Mouse (Mus musculus): Measurements from ENCODE around the gene Gpd1l. TPM values are rescaled to one million over a fixed set of nuclear protein-coding genes. Genes with fewer than 3 reads are reported as not detected.

Gpd1l gene
- polyA plus RNA-seq, 1 experiment from 2014 or later = 10.6 TPM

DNA sequence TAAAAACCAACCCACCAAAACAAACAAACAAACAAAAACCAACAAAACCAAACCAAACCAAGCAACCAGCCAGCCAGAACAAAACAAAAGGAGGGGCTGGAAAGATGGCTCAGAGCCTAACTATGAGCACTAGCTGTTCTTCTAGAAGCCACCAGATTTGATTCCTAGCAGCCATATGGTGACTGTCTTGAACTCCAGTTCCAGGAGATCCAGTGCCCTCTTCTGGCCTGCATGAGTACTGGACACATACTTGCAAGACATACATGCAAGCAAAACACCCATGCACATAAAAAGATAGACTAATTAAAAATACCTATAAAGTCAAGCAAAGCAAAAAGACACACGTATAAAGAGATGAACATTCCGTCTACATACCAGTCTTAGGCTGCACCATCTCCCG is 46.1 kb downstream of the Gpd1l start:
- H3K27ac ChIP-seq (ENCODE audit: low read depth, low read length) = no peak overlapping the region
- no peak overlapping the region for H3K4me3 ChIP-seq (ENCODE audit: low read depth, low read length)
- H3K36me3 ChIP-seq (ENCODE audit: control insufficient read depth, insufficient read depth, low read length) = no peaks in the 10 kb centered on the region
- 85% methylated on average over 3 of the region's 3 CpGs for WGBS
- no peaks in the 10 kb centered on the region for H3K4me1 ChIP-seq (ENCODE audit: control insufficient read depth, insufficient read depth, low read length)
- no peak overlapping the region for H3K9ac ChIP-seq (ENCODE audit: low read length)
- no peaks in the 10 kb centered on the region for H3K9me3 ChIP-seq (replicated peaks; ENCODE audit: control insufficient read depth, low read length)
- ATAC-seq (no peak), DNase-seq (ENCODE audit: low spot score) (peak; percentile 67)
- H3K27me3 ChIP-seq (replicated peaks; ENCODE audit: control insufficient read depth, insufficient read depth, low read length) = no peaks in the 10 kb centered on the region
- no peak overlapping the region for H3K4me2 ChIP-seq (ENCODE audit: low read length)

DNA sequence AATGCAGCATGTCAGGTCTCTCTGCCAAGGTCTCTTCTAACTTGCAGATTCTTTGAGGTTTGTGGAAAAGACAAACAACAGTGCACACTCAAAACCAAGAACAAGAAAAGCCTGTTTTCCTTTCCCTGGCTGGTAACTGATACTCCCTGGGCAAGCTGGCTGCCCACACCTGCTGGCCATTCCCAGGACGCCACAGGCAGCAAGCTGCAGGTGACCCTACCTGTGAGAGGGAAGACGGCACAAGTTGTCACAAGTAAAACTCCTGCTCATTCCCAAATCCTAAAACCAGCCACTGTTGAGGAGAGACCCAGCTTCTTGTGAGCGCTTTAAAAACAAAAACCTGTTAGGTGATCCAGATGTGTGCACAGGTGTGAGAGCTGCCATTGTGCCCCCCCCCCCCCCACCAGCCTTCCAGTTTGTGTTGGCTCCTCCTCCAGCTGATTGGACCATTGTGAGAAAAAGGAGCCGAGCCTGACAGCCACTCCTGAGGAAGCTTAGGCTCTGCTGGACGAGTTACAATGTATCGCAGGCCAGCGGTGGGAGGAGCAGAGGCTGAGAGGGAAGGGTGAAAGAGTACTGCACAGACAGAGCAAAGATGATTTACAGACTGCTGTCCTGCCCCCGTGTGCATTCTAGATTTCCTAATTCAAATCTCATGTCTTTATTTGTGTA is 47.7 kb downstream of the Gpd1l start:
- Histone ChIP-seq H3K4me3 (ENCODE audit: low read depth, low read length) (no peak overlapping the region), H3K27me3 (replicated peaks; ENCODE audit: control insufficient read depth, insufficient read depth, low read length) (no peaks in the 10 kb centered on the region), H3K4me2 (ENCODE audit: low read length) (no peak overlapping the region), H3K9ac (ENCODE audit: low read length) (no peak overlapping the region), H3K36me3 (ENCODE audit: control insufficient read depth, insufficient read depth, low read length) (no peaks in the 10 kb centered on the region), H3K4me1 (ENCODE audit: control insufficient read depth, insufficient read depth, low read length) (no peaks in the 10 kb centered on the region), H3K27ac (ENCODE audit: low read depth, low read length) (no peak overlapping the region), H3K9me3 (replicated peaks; ENCODE audit: control insufficient read depth, low read length) (no peaks in the 10 kb centered on the region)
- DNase-seq (ENCODE audit: low spot score) (no peak), ATAC-seq (no peak)
- WGBS = 23% methylated on average over 8 of the region's 8 CpGs

- H3K27ac ChIP-seq (ENCODE audit: low read depth, low read length) = no peak overlapping the region
- no peaks in the 10 kb centered on the region for H3K27me3 ChIP-seq (replicated peaks; ENCODE audit: control insufficient read depth, insufficient read depth, low read length)
- H3K4me3 ChIP-seq (ENCODE audit: low read depth, low read length) = no peak overlapping the region
- H3K36me3 ChIP-seq (ENCODE audit: control insufficient read depth, insufficient read depth, low read length) = no peaks in the 10 kb centered on the region
- DNase-seq (ENCODE audit: low spot score) (no peak), ATAC-seq (no peak)
- no peaks in the 10 kb centered on the region for H3K9me3 ChIP-seq (replicated peaks; ENCODE audit: control insufficient read depth, low read length)
- WGBS = 85% methylated on average over 4 of the region's 4 CpGs
- no peaks in the 10 kb centered on the region for H3K4me1 ChIP-seq (ENCODE audit: control insufficient read depth, insufficient read depth, low read length)
- no peak overlapping the region for H3K4me2 ChIP-seq (ENCODE audit: low read length)
- H3K9ac ChIP-seq (ENCODE audit: low read length) = no peak overlapping the region
These were observed 48.2 kb downstream of the Gpd1l start for GRCm38 (mm10) chr9:114885564-114885963.

DNA sequence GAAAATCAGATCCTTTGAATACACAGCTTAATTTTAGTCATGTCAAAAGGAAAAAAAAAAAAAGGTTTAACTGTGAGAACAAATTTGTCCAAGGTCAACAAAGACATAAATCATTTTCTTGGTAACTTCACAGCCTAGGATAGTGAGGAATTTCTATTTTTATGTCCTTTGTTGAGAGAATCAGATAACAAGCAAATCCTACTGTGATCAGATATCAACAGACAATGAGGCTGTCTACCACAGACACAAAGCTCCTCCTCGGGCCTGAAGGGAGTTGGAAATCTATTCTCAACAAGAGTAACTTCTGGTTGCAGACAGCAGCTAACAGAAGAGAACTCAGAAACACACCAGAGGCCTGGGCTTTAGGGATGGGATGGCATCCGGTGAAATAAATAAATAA is 51.8 kb downstream of the Gpd1l start:
- no peak for ATAC-seq
- DNase-seq (ENCODE audit: low spot score) = no peak
- no peaks in the 10 kb centered on the region for H3K4me1 ChIP-seq (ENCODE audit: control insufficient read depth, insufficient read depth, low read length)
- no peak overlapping the region for H3K4me2 ChIP-seq (ENCODE audit: low read length)
- H3K27ac ChIP-seq (ENCODE audit: low read depth, low read length) = no peak overlapping the region
- no peaks in the 10 kb centered on the region for H3K9me3 ChIP-seq (replicated peaks; ENCODE audit: control insufficient read depth, low read length)
- 80% methylated on average over 2 of the region's 2 CpGs for WGBS
- no peak overlapping the region for H3K9ac ChIP-seq (ENCODE audit: low read length)
- H3K36me3 ChIP-seq (ENCODE audit: control insufficient read depth, insufficient read depth, low read length) = no peaks in the 10 kb centered on the region
- H3K27me3 ChIP-seq (replicated peaks; ENCODE audit: control insufficient read depth, insufficient read depth, low read length) = no peaks in the 10 kb centered on the region
- H3K4me3 ChIP-seq (ENCODE audit: low read depth, low read length) = no peak overlapping the region

GRCm38 (mm10) chr9:114855327-114855726 is 78.5 kb downstream of the Gpd1l start:
- ATAC-seq = no peak
- Histone ChIP-seq H3K4me3 (ENCODE audit: low read depth, low read length) (no peak overlapping the region), H3K36me3 (ENCODE audit: control insufficient read depth, insufficient read depth, low read length) (no peaks in the 10 kb centered on the region), H3K4me1 (ENCODE audit: control insufficient read depth, insufficient read depth, low read length) (peaks cover 3% of the 10 kb centered on the region; the same call in 1 of the 2 replicates), H3K27ac (ENCODE audit: low read depth, low read length) (no peak overlapping the region), H3K4me2 (ENCODE audit: low read length) (no peak overlapping the region), H3K27me3 (replicated peaks; ENCODE audit: control insufficient read depth, insufficient read depth, low read length) (no peaks in the 10 kb centered on the region), H3K9ac (ENCODE audit: low read length) (no peak overlapping the region), H3K9me3 (replicated peaks; ENCODE audit: control insufficient read depth, low read length) (no peaks in the 10 kb centered on the region)
- WGBS = 71% methylated on average over 11 of the region's 11 CpGs
- DNase-seq (ENCODE audit: low spot score) = no peak

- Histone ChIP-seq H3K4me3 (ENCODE audit: low read depth, low read length) (no peak overlapping the region), H3K27me3 (replicated peaks; ENCODE audit: control insufficient read depth, insufficient read depth, low read length) (no peaks in the 10 kb centered on the region), H3K27ac (ENCODE audit: low read depth, low read length) (no peak overlapping the region), H3K9me3 (replicated peaks; ENCODE audit: control insufficient read depth, low read length) (no peaks in the 10 kb centered on the region), H3K9ac (ENCODE audit: low read length) (no peak overlapping the region), H3K4me1 (ENCODE audit: control insufficient read depth, insufficient read depth, low read length) (peaks cover 3% of the 10 kb centered on the region; the same call in 1 of the 2 replicates), H3K4me2 (ENCODE audit: low read length) (no peak overlapping the region), H3K36me3 (ENCODE audit: control insufficient read depth, insufficient read depth, low read length) (no peaks in the 10 kb centered on the region)
- peak; percentile 89 for ATAC-seq
- WGBS = 60% methylated on average over 9 of the region's 9 CpGs
- DNase-seq (ENCODE audit: low spot score) = peak; percentile 78
These were observed 79.1 kb downstream of the Gpd1l start for GRCm38 (mm10) chr9:114854686-114855085.

GRCm38 (mm10) chr9:114853336-114853735 is 80.5 kb downstream of the Gpd1l start:
- Histone ChIP-seq H3K4me2 (ENCODE audit: low read length) (no peak overlapping the region), H3K4me3 (ENCODE audit: low read depth, low read length) (no peak overlapping the region), H3K36me3 (ENCODE audit: control insufficient read depth, insufficient read depth, low read length) (no peaks in the 10 kb centered on the region), H3K9me3 (replicated peaks; ENCODE audit: control insufficient read depth, low read length) (no peaks in the 10 kb centered on the region), H3K27me3 (replicated peaks; ENCODE audit: control insufficient read depth, insufficient read depth, low read length) (no peaks in the 10 kb centered on the region), H3K9ac (ENCODE audit: low read length) (no peak overlapping the region), H3K4me1 (ENCODE audit: control insufficient read depth, insufficient read depth, low read length) (peaks cover 3% of the 10 kb centered on the region; the same call in 1 of the 2 replicates), H3K27ac (ENCODE audit: low read depth, low read length) (no peak overlapping the region)
- ATAC-seq (no peak), DNase-seq (ENCODE audit: low spot score) (peak; percentile 20)
- 71% methylated on average over 15 of the region's 15 CpGs for whole genome bisulfite sequencing

DNA sequence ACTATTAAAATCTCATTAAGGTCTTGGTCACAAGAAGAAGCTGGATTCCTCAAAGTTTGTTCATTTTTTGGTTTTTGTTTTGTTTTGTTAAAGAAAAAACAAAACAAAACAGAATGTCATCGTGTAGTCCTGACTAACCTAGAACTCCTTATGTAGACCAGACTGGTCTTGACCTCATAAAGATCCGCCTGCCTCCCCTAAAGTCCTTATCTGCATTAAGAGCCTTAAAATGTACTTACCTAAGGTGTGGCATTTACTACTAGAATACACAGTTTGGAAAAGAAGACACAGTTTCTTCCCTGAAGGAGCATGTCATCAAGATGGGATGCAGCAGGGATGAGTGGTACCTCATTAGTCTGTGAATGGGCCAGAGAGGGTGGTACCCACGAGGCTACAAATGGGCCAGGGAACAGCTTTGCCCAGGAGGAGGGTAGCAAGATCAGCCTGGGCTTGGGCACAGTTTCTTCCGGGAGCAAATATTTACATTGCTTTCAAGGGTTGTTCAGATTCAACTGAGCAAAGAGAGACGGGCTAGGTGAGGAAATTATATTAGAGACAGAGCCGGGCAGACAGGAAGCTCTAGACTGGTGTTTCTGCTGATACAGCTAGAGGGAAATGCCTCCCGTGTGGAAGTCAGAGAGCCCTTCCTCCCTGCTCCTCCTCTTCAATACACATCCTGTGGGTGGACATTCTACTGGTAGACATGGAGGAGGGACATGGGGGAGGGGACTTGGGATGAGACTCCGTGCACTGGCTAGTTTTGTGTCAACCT is 82.2 kb downstream of the Gpd1l start:
- WGBS = 80% methylated on average over 8 of the region's 8 CpGs
- Histone ChIP-seq H3K4me2 (ENCODE audit: low read length) (no peak overlapping the region), H3K4me1 (ENCODE audit: control insufficient read depth, insufficient read depth, low read length) (peaks cover 3% of the 10 kb centered on the region; the same call in 1 of the 2 replicates), H3K9ac (ENCODE audit: low read length) (no peak overlapping the region), H3K9me3 (replicated peaks; ENCODE audit: control insufficient read depth, low read length) (no peaks in the 10 kb centered on the region), H3K36me3 (ENCODE audit: control insufficient read depth, insufficient read depth, low read length) (no peaks in the 10 kb centered on the region), H3K27ac (ENCODE audit: low read depth, low read length) (no peak overlapping the region), H3K4me3 (ENCODE audit: low read depth, low read length) (no peak overlapping the region), H3K27me3 (replicated peaks; ENCODE audit: control insufficient read depth, insufficient read depth, low read length) (no peaks in the 10 kb centered on the region)
- ATAC-seq (no peak), DNase-seq (ENCODE audit: low spot score) (no peak)

Data from forebrain, embryonic 14.5 days (tissue).